Mouse (Mus musculus) MEL (cell line): ENCODE data around the gene Unkl.

ENCODE experiments used
- BHLHE40 ChIP-seq: IDR thresholded peaks from 2 replicates; pipeline ENCODE4 v1.6.1; 2012; ENCODE audit warnings: low read depth, mild to moderate bottlenecking, inconsistent platforms, low read length, improper control_type of control experiment, borderline replicate concordance
- CTCF ChIP-seq, 3 experiments: IDR thresholded peaks in 2 of 3; conservative IDR thresholded peaks in 1 of 3; 2 replicates each; pipeline ENCODE4 v1.5.1; 2011 to 2012; ENCODE audit warnings: low read length in 3 of 3, low read depth in 2 of 3, mild to moderate bottlenecking in 2 of 3, improper control_type of control experiment in 1 of 3, inconsistent platforms in 1 of 3, mixed read lengths in 1 of 3, moderate library complexity in 1 of 3; ENCODE audit not compliant: control insufficient read depth in 1 of 3, insufficient read depth in 1 of 3, poor library complexity in 1 of 3, severe bottlenecking in 1 of 3
- E2F4 ChIP-seq: IDR thresholded peaks from 2 replicates; pipeline ENCODE4 v1.6.1; 2011; ENCODE audit warnings: low read depth, low read length, improper control_type of control experiment, borderline replicate concordance
- EP300 ChIP-seq, 2 experiments: IDR thresholded peaks; 2 replicates each; pipeline ENCODE4 v1.6.1; 2011; ENCODE audit warnings: improper control_type of control experiment in 2 of 2, low read length in 2 of 2, low read depth in 1 of 2, mild to moderate bottlenecking in 1 of 2
- HCFC1 ChIP-seq: IDR thresholded peaks from 2 replicates; pipeline ENCODE4 v1.6.1; 2012; ENCODE audit warnings: low read depth, mild to moderate bottlenecking, inconsistent platforms, low read length, improper control_type of control experiment, moderate library complexity
- JUND ChIP-seq: IDR thresholded peaks from 2 replicates; pipeline ENCODE4 v1.6.1; 2011; ENCODE audit warnings: low read depth, mild to moderate bottlenecking, improper control_type of control experiment, low read length
- NELFE ChIP-seq: IDR thresholded peaks from 2 replicates; pipeline ENCODE4 v1.6.1; 2011; ENCODE audit warnings: low read depth, low read length, improper control_type of control experiment
- POLR2A ChIP-seq, 2 experiments: IDR thresholded peaks; 2 replicates each; pipeline ENCODE4 v1.6.1; 2011 to 2012; ENCODE audit warnings: low read length in 2 of 2, mild to moderate bottlenecking in 2 of 2, control low read depth in 1 of 2, improper control_type of control experiment in 1 of 2, low read depth in 1 of 2, moderate library complexity in 1 of 2; ENCODE audit not compliant: control insufficient read depth in 1 of 2, insufficient read depth in 1 of 2, poor library complexity in 1 of 2
- USF1 ChIP-seq: IDR thresholded peaks from 2 replicates; pipeline ENCODE4 v1.6.1; 2014; ENCODE audit warnings: low read depth, mild to moderate bottlenecking, inconsistent platforms, low read length, improper control_type of control experiment, moderate library complexity

DNA sequence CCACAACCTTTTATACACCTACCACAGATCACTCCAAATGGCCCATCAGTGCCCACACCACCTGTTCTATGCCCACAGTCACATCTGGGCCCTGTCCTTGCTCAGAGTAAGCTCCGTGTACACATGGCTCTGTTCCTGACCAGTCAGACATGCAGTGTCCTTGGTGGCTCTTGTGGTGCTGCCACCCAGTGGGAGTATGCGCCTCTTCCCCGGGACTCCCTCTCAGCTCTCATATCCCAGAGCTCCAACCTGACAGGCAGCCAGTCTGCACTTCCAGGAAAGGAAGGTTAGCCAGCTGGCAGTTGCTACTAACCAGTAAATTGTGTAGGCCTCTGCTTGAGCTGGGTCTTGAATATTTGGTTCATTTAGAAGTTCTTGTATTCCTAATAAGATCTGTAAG is 76.3 kb downstream of the Unkl start:
- peak; percentile 12 to 48 (median 33); a peak in 4 of 6 replicates for TF ChIP-seq CTCF (IDR thresholded peaks at IDR 0.05 in 2 of 3, conservative IDR thresholded peaks at IDR 0.05 in 1 of 3; ENCODE audit: control insufficient read depth in 1 of 3, insufficient read depth in 1 of 3, low read depth in 2 of 3, low read length in 3 of 3, poor library complexity in 1 of 3, severe bottlenecking in 1 of 3)
- TF ChIP-seq JUND, result no peak
- no peak for TF ChIP-seq POLR2A (IDR thresholded peaks at IDR 0.05; ENCODE audit: control insufficient read depth in 1 of 2, insufficient read depth in 1 of 2, low read depth in 1 of 2, low read length in 2 of 2, poor library complexity in 1 of 2)
- no peak for TF ChIP-seq EP300 (IDR thresholded peaks at IDR 0.05; ENCODE audit: low read depth in 1 of 2, low read length in 2 of 2)
- no peak for TF ChIP-seq USF1
- TF ChIP-seq E2F4, result no peak
- TF ChIP-seq BHLHE40, result no peak
- TF ChIP-seq HCFC1, result no peak
- no peak for TF ChIP-seq NELFE
